8 mouse cellular contexts compared by ENCODE assay signal in genomic region chr2:119289014-119289416, GRCm38 (mm10). TPM values are rescaled to one million over a fixed set of nuclear protein-coding genes. Genes with fewer than 3 reads are reported as not detected.
DNase-seq lines count a peak whose midpoint lies in the region; ATAC-seq and TF ChIP-seq lines count a peak whose summit lies in the region.

No protein-coding gene starts in this region.

- peaks cover 6% of the 10 kb centered on the region; the same call in 1 of the 2 replicates for H3K27me3 ChIP-seq in G1E (ENCODE audit: insufficient read depth, low read length)
- no peaks in the 10 kb centered on the region for H3K27me3 ChIP-seq in forebrain, postnatal 0 days (ENCODE audit: insufficient read depth, low read length)
- H3K27me3 ChIP-seq in liver, embryonic 11.5 days (replicated peaks; ENCODE audit: control insufficient read depth, insufficient read depth, low read length): no peaks in the 10 kb centered on the region
- no peaks in the 10 kb centered on the region for H3K27me3 ChIP-seq in neural tube, embryonic 13.5 days

- H3K27ac ChIP-seq in forebrain, postnatal 0 days (ENCODE audit: low read depth, low read length): peak overlapping the region; percentile 57
- H3K27ac ChIP-seq in liver, embryonic 11.5 days (ENCODE audit: low read depth, low read length): no peak overlapping the region
- peak overlapping the region; percentile 43; the same call in 1 of the 2 replicates for H3K27ac ChIP-seq in neural tube, embryonic 13.5 days (replicated peaks)

- H3K9ac ChIP-seq in forebrain, postnatal 0 days: peak overlapping the region; percentile 70
- H3K9ac ChIP-seq in liver, embryonic 11.5 days (ENCODE audit: low read depth, low read length): peak overlapping the region; percentile 80
- H3K9ac ChIP-seq in neural tube, embryonic 13.5 days: peak overlapping the region; percentile 87

- peaks cover 44% of the 10 kb centered on the region for H3K36me3 ChIP-seq in G1E (replicated peaks)
- H3K36me3 ChIP-seq in forebrain, postnatal 0 days (ENCODE audit: insufficient read depth): peaks cover 38% of the 10 kb centered on the region
- H3K36me3 ChIP-seq in liver, embryonic 11.5 days (ENCODE audit: control insufficient read depth, insufficient read depth, low read length): peaks cover 11% of the 10 kb centered on the region
- peaks cover 41% of the 10 kb centered on the region for H3K36me3 ChIP-seq in neural tube, embryonic 13.5 days

- peaks cover 38% of the 10 kb centered on the region for H3K4me1 ChIP-seq in G1E (ENCODE audit: insufficient read depth, low read depth, low read length)
- H3K4me1 ChIP-seq in forebrain, postnatal 0 days (ENCODE audit: insufficient read depth): peaks cover 5% of the 10 kb centered on the region; the same call in 1 of the 2 replicates
- H3K4me1 ChIP-seq in liver, embryonic 11.5 days (replicated peaks; ENCODE audit: control insufficient read depth, insufficient read depth, low read length): no peaks in the 10 kb centered on the region; the same call in 1 of the 2 replicates
- peaks cover 19% of the 10 kb centered on the region for H3K4me1 ChIP-seq in neural tube, embryonic 13.5 days (replicated peaks)

- H3K4me2 ChIP-seq in forebrain, postnatal 0 days (ENCODE audit: low read depth): peak overlapping the region; percentile 88
- peak overlapping the region; percentile 88 for H3K4me2 ChIP-seq in liver, embryonic 11.5 days
- peak overlapping the region; percentile 92 for H3K4me2 ChIP-seq in neural tube, embryonic 13.5 days

- 0 out of 2 replicates have a peak, but pooled peaks have one; percentile 13 for ATAC-seq in frontal cortex, adult (ENCODE audit: low TSS enrichment)
- peak; percentile 18; the same call in 1 of the 2 replicates for ATAC-seq in G1E (ENCODE audit: extremely low read depth, insufficient number of reproducible peaks, low FRiP score, poor library complexity, severe bottlenecking)
- ATAC-seq in forebrain, postnatal 0 days: peak; percentile 10; the same call in 1 of the 2 replicates
- peak; percentile 25; the same call in 1 of the 2 replicates for ATAC-seq in liver, embryonic 11.5 days (replicated peaks; ENCODE audit: low FRiP score)
- peak; percentile 27 for ATAC-seq in neural tube, embryonic 13.5 days (ENCODE audit: low read depth)

- no peaks in the 10 kb centered on the region for H3K9me3 ChIP-seq in G1E (replicated peaks)
- H3K9me3 ChIP-seq in forebrain, postnatal 0 days (ENCODE audit: low read length): no peaks in the 10 kb centered on the region
- no peaks in the 10 kb centered on the region for H3K9me3 ChIP-seq in liver, embryonic 11.5 days (ENCODE audit: control insufficient read depth, low read length)
- no peaks in the 10 kb centered on the region for H3K9me3 ChIP-seq in neural tube, embryonic 13.5 days

- WGBS in forebrain, postnatal 0 days: 3% methylated on average over 11 of the region's 11 CpGs
- WGBS in liver, embryonic 11.5 days: under 1% methylated on average over 11 of the region's 11 CpGs
- WGBS in neural tube, embryonic 13.5 days: 3% methylated on average over 11 of the region's 11 CpGs

- H3K4me3 ChIP-seq in G1E (ENCODE audit: low read depth, low read length): peak overlapping the region; percentile 82
- H3K4me3 ChIP-seq in forebrain, postnatal 0 days (ENCODE audit: low read depth, low read length): peak overlapping the region; percentile 66
- peak overlapping the region; percentile 79 for H3K4me3 ChIP-seq in liver, embryonic 11.5 days (ENCODE audit: low read depth, low read length)
- peak overlapping the region; percentile 75 for H3K4me3 ChIP-seq in neural tube, embryonic 13.5 days

- DNase-seq in frontal cortex, postnatal 14 days (ENCODE audit: low spot score in 2 of 2): no peak
- no peak for DNase-seq in G1E (ENCODE audit: low spot score)
- DNase-seq in forebrain, postnatal 0 days: no peak
- DNase-seq in liver, embryonic 11.5 days (ENCODE audit: low spot score): no peak
- DNase-seq in urinary bladder, adult 18-20 months (ENCODE audit: low spot score in 2 of 2): no peak
- DNase-seq in layer of hippocampus, adult 11-12 months (ENCODE audit: low spot score): no peak

- no peak for TF ChIP-seq CTCF in G1E (IDR thresholded peaks at IDR 0.05; ENCODE audit: low read depth, low read length)
- no peak for TF ChIP-seq CTCF in forebrain, postnatal 0 days (IDR thresholded peaks at IDR 0.05; ENCODE audit: low read depth)

RNA-seq across cellular contexts. Expression of gene Vps18, which starts 0.5 kb away (rescaled TPM):
- total RNA-seq in G1E (2014; fragmentation: Nextera tagmentation) (9.0 and 9.6 TPM in 2 replicates), G1E (2017) (19.8 and 21.2 TPM in 2 replicates)
- 27.3 and 33.3 TPM in 2 replicates for polyA plus RNA-seq in G1E (2012)
- total RNA-seq in forebrain, postnatal 0 days (2014; rRNA removed): 22.5 and 26.7 TPM in 2 replicates
- 17.5 and 22.3 TPM in 2 replicates for polyA plus RNA-seq in forebrain, postnatal 0 days (2015; fragmentation: Nextera tagmentation; extraction: Ambion mirVana)
- polyA plus RNA-seq in liver, embryonic 11.5 days (2014; fragmentation: Nextera tagmentation; extraction: Ambion mirVana): 13.4 and 14.0 TPM in 2 replicates
- 23.9 and 24.2 TPM in 2 replicates for polyA plus RNA-seq in neural tube, embryonic 13.5 days (2015; fragmentation: Nextera tagmentation; extraction: Ambion mirVana)

RNA-seq across cellular contexts. Expression of gene Rhov, which starts 17.9 kb away (rescaled TPM):
- total RNA-seq in G1E (2014; fragmentation: Nextera tagmentation): not detected in 2 replicates
- total RNA-seq in G1E (2017): 0.11 TPM in 1 of 2 replicates, not detected in the other
- not detected in 2 replicates for polyA plus RNA-seq in G1E (2012)
- total RNA-seq in forebrain, postnatal 0 days (2014; rRNA removed): 20.5 and 27.8 TPM in 2 replicates
- polyA plus RNA-seq in forebrain, postnatal 0 days (2015; fragmentation: Nextera tagmentation; extraction: Ambion mirVana): 22.9 and 29.3 TPM in 2 replicates
- polyA plus RNA-seq in liver, embryonic 11.5 days (2014; fragmentation: Nextera tagmentation; extraction: Ambion mirVana): 0.38 TPM in 1 of 2 replicates, not detected in the other
- 18.3 and 19.1 TPM in 2 replicates for polyA plus RNA-seq in neural tube, embryonic 13.5 days (2015; fragmentation: Nextera tagmentation; extraction: Ambion mirVana)

RNA-seq across cellular contexts. Expression of gene Dll4, which starts 36.6 kb away (rescaled TPM):
- total RNA-seq in G1E (2014; fragmentation: Nextera tagmentation) (0.23 TPM in 1 of 2 replicates, not detected in the other), G1E (2017) (0.33 TPM in 1 of 2 replicates, not detected in the other)
- 0.09 TPM in 2 replicates for polyA plus RNA-seq in G1E (2012)
- total RNA-seq in forebrain, postnatal 0 days (2014; rRNA removed): 2.8 and 3.7 TPM in 2 replicates
- polyA plus RNA-seq in forebrain, postnatal 0 days (2015; fragmentation: Nextera tagmentation; extraction: Ambion mirVana): 2.3 and 2.4 TPM in 2 replicates
- 5.3 and 5.9 TPM in 2 replicates for polyA plus RNA-seq in liver, embryonic 11.5 days (2014; fragmentation: Nextera tagmentation; extraction: Ambion mirVana)
- 4.9 and 5.3 TPM in 2 replicates for polyA plus RNA-seq in neural tube, embryonic 13.5 days (2015; fragmentation: Nextera tagmentation; extraction: Ambion mirVana)

RNA-seq across cellular contexts. Expression of gene Spint1, which starts 51.9 kb away (rescaled TPM):
- not detected in 2 replicates for total RNA-seq in G1E (2014; fragmentation: Nextera tagmentation)
- total RNA-seq in G1E (2017): 0.55 TPM in 1 of 2 replicates, not detected in the other
- not detected in 2 replicates for polyA plus RNA-seq in G1E (2012)
- total RNA-seq in forebrain, postnatal 0 days (2014; rRNA removed): 1.6 and 1.8 TPM in 2 replicates
- polyA plus RNA-seq in forebrain, postnatal 0 days (2015; fragmentation: Nextera tagmentation; extraction: Ambion mirVana): 0.52 and 1.1 TPM in 2 replicates
- 2.3 and 2.5 TPM in 2 replicates for polyA plus RNA-seq in liver, embryonic 11.5 days (2014; fragmentation: Nextera tagmentation; extraction: Ambion mirVana)
- polyA plus RNA-seq in neural tube, embryonic 13.5 days (2015; fragmentation: Nextera tagmentation; extraction: Ambion mirVana): 0.32 and 0.92 TPM in 2 replicates

RNA-seq across cellular contexts. Expression of gene Ppp1r14d, which starts 59.3 kb away (rescaled TPM):
- total RNA-seq in G1E (2014; fragmentation: Nextera tagmentation) (not detected in 2 replicates), G1E (2017) (not detected in 2 replicates)
- not detected in 2 replicates for polyA plus RNA-seq in G1E (2012)
- not detected in 2 replicates for total RNA-seq in forebrain, postnatal 0 days (2014; rRNA removed)
- polyA plus RNA-seq in forebrain, postnatal 0 days (2015; fragmentation: Nextera tagmentation; extraction: Ambion mirVana): not detected in 2 replicates
- not detected in 2 replicates for polyA plus RNA-seq in liver, embryonic 11.5 days (2014; fragmentation: Nextera tagmentation; extraction: Ambion mirVana)
- not detected in 2 replicates for polyA plus RNA-seq in neural tube, embryonic 13.5 days (2015; fragmentation: Nextera tagmentation; extraction: Ambion mirVana)

Comparison
In these comparisons a context has a peak if more than half of its experiments do, and no peak if none do; other contexts are left out.
1. RNA of gene Rhov, which starts 17.9 kb away (polyA plus RNA-seq): 22.9 to 29.3 TPM in forebrain, postnatal 0 days and 18.3 to 19.1 TPM in neural tube, embryonic 13.5 days; 0.38 TPM in liver, embryonic 11.5 days and not detected in G1E; every median in the first group is over 10 times any median in the second.
2. Peak in every context shown above with its lines, with median percentiles within 50 percentile points of each other: ATAC-seq, H3K4me3 ChIP-seq, H3K4me2 ChIP-seq and H3K9ac ChIP-seq.